Mouse (Mus musculus) heart, embryonic 11.5 days (tissue): ENCODE data around the gene Sync. TPM values are rescaled to one million over a fixed set of nuclear protein-coding genes. Genes with fewer than 3 reads are reported as not detected.

Source experiments
- ATAC-seq: fragments of 200-750 bp; cut with Nextera tagmentation; replicated peaks from 2 replicates; pipeline ENCODE4 v1.8.0; 2017; ENCODE audit warnings: moderate library complexity; ENCODE audit not compliant: insufficient number of reproducible peaks, low FRiP score, low TSS enrichment
- H3K27ac ChIP-seq: fragments of 300-500 bp; sonication (generic); 2 replicates; pipeline ENCODE4 v1.5.1; 2014; ENCODE audit warnings: mild to moderate bottlenecking, low read depth, low read length
- H3K27me3 ChIP-seq: fragments of 300-500 bp; sonication (generic); 2 replicates; pipeline ENCODE4 v1.6.1; 2014; ENCODE audit warnings: mild to moderate bottlenecking, low read length, mixed read lengths; ENCODE audit not compliant: control insufficient read depth, insufficient read depth
- H3K36me3 ChIP-seq: fragments of 300-500 bp; sonication (generic); 2 replicates; pipeline ENCODE4 v1.6.1; 2014; ENCODE audit warnings: mild to moderate bottlenecking, low read length, moderate library complexity, mixed read lengths; ENCODE audit not compliant: control insufficient read depth, insufficient read depth
- H3K4me1 ChIP-seq: fragments of 300-500 bp; sonication (generic); 2 replicates; pipeline ENCODE4 v1.6.1; 2014; ENCODE audit warnings: low read length; ENCODE audit not compliant: control insufficient read depth, insufficient read depth
- H3K4me2 ChIP-seq: fragments of 300-500 bp; sonication (generic); 2 replicates; pipeline ENCODE4 v1.6.1; 2014; ENCODE audit warnings: mild to moderate bottlenecking, moderate library complexity
- H3K4me3 ChIP-seq: fragments of 300-500 bp; sonication (generic); 2 replicates; pipeline ENCODE4 v1.5.1; 2014; ENCODE audit warnings: low read depth, low read length
- H3K9ac ChIP-seq: fragments of 300-500 bp; sonication (generic); 2 replicates; pipeline ENCODE4 v1.6.1; 2014; ENCODE audit warnings: mild to moderate bottlenecking, low read depth, low read length, moderate library complexity
- H3K9me3 ChIP-seq: fragments of 300-500 bp; sonication (generic); replicated peaks from 2 replicates; pipeline ENCODE4 v1.6.1; 2016; ENCODE audit warnings: low read length; ENCODE audit not compliant: control insufficient read depth
- WGBS: fragments of 180-500 bp; shearing (Covaris S2); extraction: QIAGEN DNeasy Blood & Tissue Kit; methylation state at CpG from one replicate; pipeline ENCODE4 v1.1.7; 2014; ENCODE audit not compliant: insufficient replicate concordance; 5-methylcytosine and 5-hydroxymethylcytosine counted together
- polyA plus RNA-seq: library from polyadenylated mRNA; unstranded; fragments of >200 nt; fragmentation: Nextera tagmentation; extraction: Ambion mirVana; gene quantifications from 2 replicates; pipeline ENCODE4 v1.2.1, GENCODE M21; 2014

The Sync gene
- polyA plus RNA-seq, 1 experiment from 2014 or later = 1.2 TPM

- Histone ChIP-seq H3K36me3 (peaks cover 20% of the 10 kb centered on the region), H3K27ac (no peak overlapping the region), H3K4me2 (no peak overlapping the region), H3K9ac (no peak overlapping the region), H3K4me3 (no peak overlapping the region), H3K4me1 (no peaks in the 10 kb centered on the region), H3K9me3 (no peaks in the 10 kb centered on the region), H3K27me3 (no peaks in the 10 kb centered on the region)
- WGBS = 87% methylated on average over 1 of the region's 1 CpGs
- no peak for ATAC-seq
Measured at GRCm38 (mm10) chr4:129326191-129326590, 38.8 kb downstream of the Sync start.

GRCm38 (mm10) chr4:129332846-129333245 is 45.4 kb downstream of the Sync start:
- H3K36me3 ChIP-seq = peaks cover 25% of the 10 kb centered on the region
- ATAC-seq = no peak

GRCm38 (mm10) chr4:129334677-129335215 is 47.3 kb downstream of the Sync start:
- ATAC-seq = peak; percentile 46
- WGBS = under 1% methylated on average over 62 of the region's 62 CpGs
- peaks cover 16% of the 10 kb centered on the region; the same call in 1 of the 2 replicates for H3K36me3 ChIP-seq
- peak overlapping the region; percentile 92 for H3K27ac ChIP-seq
- H3K4me1 ChIP-seq = peaks cover 10% of the 10 kb centered on the region
- H3K4me2 ChIP-seq = peak overlapping the region; percentile 74
- H3K27me3 ChIP-seq = no peaks in the 10 kb centered on the region
- H3K4me3 ChIP-seq = peak overlapping the region; percentile 77
- peak overlapping the region; percentile 87 for H3K9ac ChIP-seq
- H3K9me3 ChIP-seq = no peaks in the 10 kb centered on the region

More at GRCm38 (mm10) chr4:129332846-129333245, 45.4 kb downstream of the Sync start:
- H3K9me3 ChIP-seq = no peaks in the 10 kb centered on the region
- H3K27ac ChIP-seq = no peak overlapping the region
- H3K4me1 ChIP-seq = peaks cover 10% of the 10 kb centered on the region
- peak overlapping the region; percentile 77 for H3K4me3 ChIP-seq
- WGBS = 55% methylated on average over 1 of the region's 1 CpGs
- H3K9ac ChIP-seq = no peak overlapping the region
- H3K4me2 ChIP-seq = peak overlapping the region; percentile 74
- H3K27me3 ChIP-seq = no peaks in the 10 kb centered on the region

GRCm38 (mm10) chr4:129335216-129336074 is 48.0 kb downstream of the Sync start, which contains the start of the genes Rbbp4 and Zbtb8os:
Gene Rbbp4 (minus strand): TSS chr4:129335370.
Gene Zbtb8os (plus strand): TSS chr4:129335695.
- Histone ChIP-seq H3K36me3 (peaks cover 16% of the 10 kb centered on the region), H3K4me2 (peak within 1 kb of the TSS; percentile 74), H3K27me3 (no peaks in the 10 kb centered on the region), H3K9ac (peak within 1 kb of the TSS; percentile 89), H3K4me1 (peaks cover 10% of the 10 kb centered on the region), H3K4me3 (peak within 1 kb of the TSS; percentile 77), H3K27ac (peak within 1 kb of the TSS; percentile 99), H3K9me3 (no peaks in the 10 kb centered on the region)
- ATAC-seq = peak; percentile 97
- whole genome bisulfite sequencing = 1% methylated on average over 69 of the region's 73 CpGs

GRCm38 (mm10) chr4:129336291-129336690 is 48.9 kb downstream of the Sync start:
- Histone ChIP-seq H3K9ac (peak overlapping the region; percentile 89), H3K4me2 (peak overlapping the region; percentile 65), H3K4me1 (peaks cover 10% of the 10 kb centered on the region), H3K9me3 (no peaks in the 10 kb centered on the region), H3K4me3 (peak overlapping the region; percentile 77), H3K36me3 (peaks cover 13% of the 10 kb centered on the region), H3K27ac (peak overlapping the region; percentile 99), H3K27me3 (no peaks in the 10 kb centered on the region)
- no peak for ATAC-seq
- 50% methylated on average over 14 of the region's 14 CpGs for whole genome bisulfite sequencing

- no peak overlapping the region for H3K9ac ChIP-seq
- H3K4me2 ChIP-seq = no peak overlapping the region
- H3K4me3 ChIP-seq = no peak overlapping the region
- WGBS = 78% methylated on average over 3 of the region's 3 CpGs
- no peaks in the 10 kb centered on the region for H3K4me1 ChIP-seq
- peaks cover 14% of the 10 kb centered on the region for H3K36me3 ChIP-seq
- no peaks in the 10 kb centered on the region for H3K9me3 ChIP-seq
- no peaks in the 10 kb centered on the region for H3K27me3 ChIP-seq
- no peak for ATAC-seq
- H3K27ac ChIP-seq = no peak overlapping the region
Measured at GRCm38 (mm10) chr4:129339743-129340142, 52.3 kb downstream of the Sync start.

GRCm38 (mm10) chr4:129341888-129342287 is 54.5 kb downstream of the Sync start:
- WGBS = 88% methylated on average over 1 of the region's 1 CpGs
- ATAC-seq = no peak
- Histone ChIP-seq H3K9me3 (no peaks in the 10 kb centered on the region), H3K36me3 (peaks cover 14% of the 10 kb centered on the region), H3K4me1 (no peaks in the 10 kb centered on the region), H3K27me3 (no peaks in the 10 kb centered on the region), H3K4me3 (no peak overlapping the region), H3K27ac (no peak overlapping the region), H3K9ac (no peak overlapping the region), H3K4me2 (no peak overlapping the region)

- Histone ChIP-seq H3K36me3 (peaks cover 16% of the 10 kb centered on the region), H3K4me2 (no peak overlapping the region), H3K27ac (no peak overlapping the region), H3K27me3 (no peaks in the 10 kb centered on the region), H3K4me3 (no peak overlapping the region), H3K4me1 (no peaks in the 10 kb centered on the region), H3K9ac (no peak overlapping the region), H3K9me3 (no peaks in the 10 kb centered on the region)
- 87% methylated on average over 2 of the region's 2 CpGs for WGBS
- ATAC-seq = no peak
Measured at GRCm38 (mm10) chr4:129342705-129343104, 55.3 kb downstream of the Sync start.
